Mouse (Mus musculus) T-helper 1 cell (primary cell): ENCODE data around the gene Gm4969.
"Not testable (repeated sequence)": the region's sequence is repeated elsewhere in the genome, so short reads cannot be mapped to it uniquely, and the experiment has no call there.

Source experiments
- in situ Hi-C: fragments of 300-600 bp; cut with MboI, MseI; formaldehyde crosslinking; loops from one replicate; pipeline ENCODE4 v1.15.1; 2025; ENCODE audit warnings: high pct_unique_total_duplicates

The Gm4969 gene

DNA sequence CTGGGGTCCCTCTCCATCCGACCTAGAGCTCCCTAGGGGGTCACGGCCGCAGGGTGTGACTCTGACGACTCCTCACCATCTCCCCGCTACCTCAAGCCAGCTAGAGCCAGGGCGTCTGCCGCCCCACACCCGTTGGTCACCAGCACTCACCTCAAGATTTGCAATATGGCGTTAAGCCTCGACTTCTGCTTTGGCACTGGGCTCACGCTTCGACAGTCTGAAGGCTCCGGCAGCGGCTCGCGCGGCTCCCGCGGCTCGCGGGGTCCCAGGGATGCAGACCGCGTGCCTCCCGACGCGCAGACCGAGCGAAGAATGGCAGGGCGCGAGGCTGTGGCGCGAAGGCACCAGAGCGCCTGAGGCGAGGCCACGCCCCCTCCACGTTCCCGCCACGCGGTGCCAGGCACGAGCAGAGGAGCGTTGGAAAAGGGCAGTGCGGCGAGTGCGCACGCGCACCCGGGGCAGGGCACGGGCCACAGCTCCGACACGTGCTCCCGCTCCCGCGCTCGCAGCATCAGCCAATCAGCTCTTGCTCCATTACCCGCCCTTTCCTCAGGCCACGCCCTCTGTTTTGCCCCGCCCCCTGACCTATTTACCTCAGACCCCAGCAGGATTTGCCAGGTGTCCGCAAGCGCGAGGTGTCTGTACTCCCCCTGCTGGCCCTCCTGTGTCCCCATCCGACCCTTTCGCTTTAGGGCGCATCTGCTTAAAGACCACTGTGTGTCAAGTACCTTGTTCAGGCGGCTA is at the start of gene Gm4969:
Gene Gm4969, minus strand, starts transcription at position 341 of the 744 bp plus-strand sequence.
- in situ Hi-C loops: no loop called here

- in situ Hi-C loops: no loop called here
These were observed 48.8 kb upstream of the Gm4969 start for GRCm38 (mm10) chr7:19166990-19167389.

- in situ Hi-C loops: no loop called here
These were observed 47.7 kb upstream of the Gm4969 start, which contains the start of gene Gipr for GRCm38 (mm10) chr7:19165656-19166423. Gene Gipr, minus strand, starts transcription at chr7:19166127.

- in situ Hi-C loops: no loop called here
These were observed 46.8 kb upstream of the Gm4969 start for GRCm38 (mm10) chr7:19164978-19165377.

DNA sequence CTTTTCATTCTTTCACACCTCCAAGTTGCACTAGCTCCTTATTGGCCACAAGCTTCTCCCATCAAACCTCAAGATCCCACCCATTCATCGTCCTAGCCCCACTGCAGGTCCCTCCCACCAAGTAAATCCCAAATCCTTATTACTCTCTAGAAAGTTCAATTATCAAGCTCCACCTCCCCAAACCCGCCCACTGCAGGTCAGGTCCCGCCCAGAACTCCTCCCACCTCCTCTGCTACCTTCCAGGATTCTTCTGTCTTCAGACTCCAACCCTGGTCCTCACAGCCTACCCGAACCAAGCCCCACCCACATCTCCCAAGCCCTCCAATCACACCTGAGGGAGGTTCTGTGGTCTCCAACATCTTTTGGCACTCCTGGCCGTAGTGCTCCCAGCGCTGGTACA is 46.0 kb upstream of the Gm4969 start:
- in situ Hi-C loops: no loop called here

DNA sequence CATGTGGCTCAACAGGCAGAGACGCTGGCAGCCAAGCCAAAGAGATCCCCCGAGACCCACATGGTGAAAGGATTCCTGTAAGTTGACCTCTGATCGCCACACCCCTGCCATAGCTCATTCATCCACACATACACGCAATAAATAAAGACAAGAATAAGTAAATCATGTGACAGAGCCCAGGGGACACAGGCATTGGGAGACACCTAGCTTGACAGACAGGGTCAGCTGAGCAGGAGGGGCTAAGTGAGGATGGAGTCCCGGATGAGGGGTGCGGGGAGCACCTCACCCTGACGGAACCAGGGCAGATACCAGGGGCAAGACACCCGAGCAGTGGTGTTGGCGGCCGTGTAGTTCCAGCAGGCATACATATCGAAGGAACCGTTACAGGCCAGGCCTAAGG is 45.6 kb upstream of the Gm4969 start:
- in situ Hi-C loops: no loop called here

DNA sequence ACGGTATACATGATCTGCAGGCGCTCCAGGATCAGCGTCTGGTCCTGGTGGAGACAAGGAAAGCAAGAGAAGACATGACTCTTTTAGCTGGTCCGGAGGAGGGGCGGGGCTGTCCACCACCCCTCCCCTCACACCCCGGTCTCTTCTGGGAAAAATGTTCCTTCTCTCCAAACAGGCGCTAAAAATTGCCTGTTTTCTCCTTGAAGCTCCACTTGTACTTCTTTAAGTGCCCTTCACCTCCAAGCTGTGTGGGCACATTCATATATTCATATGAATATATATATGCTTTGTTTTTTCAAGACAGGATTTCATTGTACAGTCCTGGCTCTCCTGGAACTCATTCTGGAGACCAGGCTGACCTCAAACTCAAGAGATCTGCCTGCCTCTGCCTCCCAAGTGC is 44.8 kb upstream of the Gm4969 start:
- in situ Hi-C loops: no loop called here

- in situ Hi-C loops: no loop called here
These were observed 41.9 kb upstream of the Gm4969 start for GRCm38 (mm10) chr7:19160115-19160514.

DNA sequence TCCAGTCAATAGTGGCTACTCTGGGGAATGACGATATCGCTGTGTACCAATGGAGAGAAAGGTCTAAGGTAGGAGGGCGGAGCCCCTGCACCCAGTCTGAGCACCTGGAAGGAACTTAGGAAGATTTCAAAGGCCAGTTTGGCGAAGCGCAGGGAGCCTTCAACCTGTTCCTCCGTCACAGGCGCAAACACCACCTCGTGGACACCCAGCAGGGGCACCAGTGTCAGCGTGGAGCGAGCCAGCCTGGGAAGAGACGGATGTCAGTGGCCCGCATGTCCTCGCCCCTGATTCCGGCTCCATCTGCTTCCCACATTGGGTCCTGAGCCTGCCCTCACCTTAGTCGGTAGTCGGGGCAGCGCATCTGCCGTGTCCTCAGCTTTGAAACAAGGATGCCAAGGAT is 41.2 kb upstream of the Gm4969 start:
- in situ Hi-C loops: no loop called here

- in situ Hi-C loops: no loop called here
These were observed 40.4 kb upstream of the Gm4969 start for GRCm38 (mm10) chr7:19158601-19159000.

- in situ Hi-C loops: no loop called here
These were observed 39.1 kb upstream of the Gm4969 start for GRCm38 (mm10) chr7:19157160-19157800.

DNA sequence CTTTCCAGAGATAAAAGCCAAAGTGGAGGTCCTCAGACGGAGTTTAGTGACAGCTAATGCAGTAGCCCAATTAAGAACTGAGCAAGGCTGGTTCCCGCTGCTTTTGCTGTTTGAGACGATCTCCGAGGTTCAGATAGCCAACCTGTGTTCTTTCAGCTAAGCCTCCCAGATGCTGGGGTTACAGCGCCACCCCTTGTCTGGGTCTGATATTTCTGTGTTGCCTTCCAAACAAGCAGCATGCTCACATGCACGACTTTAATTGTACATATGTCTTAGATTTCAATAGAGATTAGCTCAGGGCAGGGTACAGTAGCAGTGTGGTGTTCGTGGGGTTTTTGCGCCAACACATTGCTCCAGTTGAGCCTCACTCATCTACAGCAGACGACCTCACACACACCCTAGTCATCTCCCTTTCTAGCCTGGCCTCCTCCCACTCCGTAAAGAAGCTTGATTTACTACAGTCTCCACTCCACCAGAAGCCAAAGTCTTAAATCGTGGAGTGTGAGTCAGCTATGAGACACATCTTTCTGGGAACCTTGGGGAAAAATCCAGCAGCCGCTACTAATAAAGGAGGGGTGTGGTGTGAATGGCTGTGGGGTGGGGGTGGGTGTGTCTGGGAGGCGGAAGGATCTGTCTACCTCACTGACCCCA is 37.8 kb upstream of the Gm4969 start:
- in situ Hi-C loops: no loop called here

- in situ Hi-C loops: no loop called here
These were observed 36.6 kb upstream of the Gm4969 start for GRCm38 (mm10) chr7:19154796-19155195.

DNA sequence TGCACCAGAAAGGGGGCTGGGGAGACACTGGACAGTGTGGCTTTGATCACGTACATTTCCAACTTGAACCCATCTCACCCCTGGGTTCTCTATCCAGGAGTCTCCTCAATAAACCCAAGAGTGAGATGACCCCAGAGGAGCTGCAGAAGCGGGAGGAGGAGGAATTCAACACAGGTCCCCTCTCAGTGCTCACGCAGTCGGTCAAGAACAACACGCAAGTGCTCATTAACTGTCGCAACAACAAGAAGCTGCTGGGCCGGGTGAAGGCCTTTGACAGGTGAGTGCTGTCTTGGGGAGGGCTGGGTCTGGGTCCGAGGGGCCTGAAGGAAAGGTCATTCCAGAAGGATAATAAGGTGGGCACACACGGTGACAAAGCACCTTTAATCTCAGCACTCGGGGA is 33.0 kb upstream of the Gm4969 start:
- in situ Hi-C loops: not testable (repeated sequence)

- in situ Hi-C loops: no loop called here
These were observed 31.5 kb upstream of the Gm4969 start, which contains the start of gene Snrpd2 for GRCm38 (mm10) chr7:19149626-19150025. Gene Snrpd2, plus strand, starts transcription at chr7:19149722.

DNA sequence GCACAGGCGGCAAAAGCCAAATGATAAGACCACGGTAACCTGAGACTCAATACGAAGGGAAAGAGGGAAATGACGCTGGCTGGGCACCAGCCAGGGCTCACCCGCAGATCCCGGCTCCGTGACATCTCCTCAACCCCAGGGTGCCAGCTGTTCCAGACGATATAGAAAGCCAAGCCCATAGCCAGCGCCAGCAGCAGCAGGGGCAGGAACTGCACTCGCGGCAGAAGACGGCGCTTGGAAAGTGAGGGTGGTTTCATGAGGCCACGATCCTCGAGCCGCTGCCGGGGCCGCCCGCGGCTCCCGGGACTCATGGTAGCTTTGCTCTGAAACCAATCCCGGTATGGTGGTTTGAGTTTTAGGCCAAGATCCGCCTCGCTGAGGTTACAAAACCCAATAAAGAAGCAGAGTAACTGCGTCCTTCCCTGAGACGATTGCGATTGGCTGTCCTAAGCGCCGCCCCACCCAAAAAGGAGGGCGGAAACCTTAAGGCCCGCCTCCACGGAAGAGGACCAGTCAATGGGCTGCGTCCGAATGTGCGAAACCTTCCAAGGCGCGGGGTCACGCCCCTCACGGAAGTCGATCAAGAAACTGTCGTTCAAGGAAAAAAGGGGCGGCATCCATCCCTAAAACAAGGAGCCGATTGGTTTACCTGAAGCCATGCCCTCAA is 30.8 kb upstream of the Gm4969 start, which contains the start of gene Qpctl:
Gene Qpctl, minus strand, starts transcription at position 417 of the 667 bp plus-strand sequence.
- in situ Hi-C loops: no loop called here

- in situ Hi-C loops: no loop called here
These were observed 30.2 kb upstream of the Gm4969 start for GRCm38 (mm10) chr7:19148180-19148874.

- in situ Hi-C loops: no loop called here
These were observed 29.4 kb upstream of the Gm4969 start for GRCm38 (mm10) chr7:19147497-19148045.

- in situ Hi-C loops: no loop called here
These were observed 28.6 kb upstream of the Gm4969 start for GRCm38 (mm10) chr7:19146793-19147192.

GRCm38 (mm10) chr7:19137380-19137779 is 19.2 kb upstream of the Gm4969 start:
- in situ Hi-C loops: no loop called here
